Mouse (Mus musculus): ENCODE data around the gene Urb2.

DNA sequence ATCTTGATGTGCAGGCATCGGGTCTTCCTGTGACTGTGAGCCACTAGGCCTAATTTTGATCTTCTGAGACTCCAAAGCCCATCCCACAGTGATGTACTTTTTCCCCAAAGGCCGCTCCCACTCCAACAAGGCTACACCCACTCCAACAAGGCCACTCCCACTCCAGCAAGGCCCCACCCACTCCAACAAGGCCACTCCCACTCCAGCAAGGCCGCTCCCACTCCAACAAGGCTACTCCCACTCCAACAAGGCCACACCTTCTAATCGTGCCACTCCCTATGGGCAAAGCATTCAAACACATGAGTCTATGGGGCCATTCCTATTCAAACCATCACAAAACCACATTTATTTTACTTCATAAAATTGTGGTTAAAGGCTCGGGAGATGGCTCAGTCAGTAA, 69.2 kb downstream of the Urb2 start:
- TF ChIP-seq POLR2A (IDR thresholded peaks at IDR 0.05; ENCODE audit: low read depth, low read length) (no peak), CTCF (IDR thresholded peaks at IDR 0.05; ENCODE audit: borderline replicate concordance, insufficient read depth, low read length) (no peak)

Data from embryonic fibroblast, embryonic 13.5 days (primary cell).